Mouse (Mus musculus) layer of hippocampus, adult 2 months (tissue): ENCODE data around the gene Chd8. TPM values are rescaled to one million over a fixed set of nuclear protein-coding genes. Genes with fewer than 3 reads are reported as not detected.
"Not testable (repeated sequence)": the region's sequence is repeated elsewhere in the genome, so short reads cannot be mapped to it uniquely, and the experiment has no call there.

Source experiments
- DNase-seq, 2 experiments: peaks; one replicate each; pipeline ENCODE4 v3.0.0; 2022; ENCODE audit warnings: low spot score in 2 of 2
- H3K27ac ChIP-seq: fragments of 200-600 bp; 2 replicates; pipeline ENCODE4 v1.8.1; 2022
- H3K4me3 ChIP-seq: fragments of 200-600 bp; 2 replicates; pipeline ENCODE4 v1.8.1; 2022; ENCODE audit warnings: mild to moderate bottlenecking
- CTCF ChIP-seq: fragments of 200-600 bp; conservative IDR thresholded peaks from 2 replicates; pipeline ENCODE4 v1.8.1; 2022; ENCODE audit warnings: antibody characterized with exemption, mild to moderate bottlenecking, moderate library complexity
- long read RNA-seq, 2 experiments: library from polyadenylated mRNA; stranded (forward); transcript quantifications; one replicate each; pipeline ENCODE4 v2.0.0; 2021; ENCODE audit warnings: borderline mapping rate in 2 of 2
- total RNA-seq, 2 experiments: library from RNA; stranded (reverse); gene quantifications; 2 replicates each; pipeline ENCODE4 v1.2.3; 2021

Gene Chd8
- total RNA-seq, result 100 to 1,000 TPM; 126 to 138 TPM
- long read RNA-seq, experiment 1, partial matches to known transcripts, result 3 of 7 reads
- long read RNA-seq, experiment 1, other reads (novel, unspliced or antisense), result 1 of 7 reads
- long read RNA-seq, experiment 2, partial matches to known transcripts, result 3 of 10 reads
- long read RNA-seq, experiment 2, other reads (novel, unspliced or antisense), result 4 of 10 reads

- TF ChIP-seq CTCF, result peak; percentile 89
- H3K4me3 ChIP-seq, result peak within 1 kb of the TSS; percentile 98
Measured at GRCm38 (mm10) chr14:52257484-52258213, at the start of gene Chd8. Chd8 (minus strand) TSS chr14:52257780.

GRCm38 (mm10) chr14:52306100-52306499, 48.5 kb upstream of the Chd8 start:
- TF ChIP-seq CTCF, result no peak
- Histone ChIP-seq H3K27ac (no peak overlapping the region), H3K4me3 (no peak overlapping the region)
- DNase-seq, result no peak

More at GRCm38 (mm10) chr14:52257484-52258213, at the start of gene Chd8:
- DNase-seq, result peak; percentile 96 to 98
- H3K27ac ChIP-seq, result peak within 1 kb of the TSS; percentile 88

GRCm38 (mm10) chr14:52304644-52305271, 47.2 kb upstream of the Chd8 start, which contains the start of gene Mettl3:
Mettl3 (minus strand) TSS chr14:52305128.
- H3K4me3 ChIP-seq, result peak within 1 kb of the TSS; percentile 64
- peak; percentile 49 for TF ChIP-seq CTCF
- peak; percentile 86 to 91 for DNase-seq
- H3K27ac ChIP-seq, result peak within 1 kb of the TSS; percentile 90

GRCm38 (mm10) chr14:52303517-52303916, 45.9 kb upstream of the Chd8 start:
- H3K27ac ChIP-seq, DNase-seq: not testable (repeated sequence)
- peak overlapping the region; percentile 64; the same call in 1 of the 2 replicates for H3K4me3 ChIP-seq
- peak; percentile 41 for TF ChIP-seq CTCF

GRCm38 (mm10) chr14:52295558-52296264, 38.1 kb upstream of the Chd8 start:
- Histone ChIP-seq H3K4me3 (no peak overlapping the region), H3K27ac (no peak overlapping the region)
- peak; percentile 86 for TF ChIP-seq CTCF
- DNase-seq, result no peak

GRCm38 (mm10) chr14:52284191-52284590, 26.6 kb upstream of the Chd8 start:
- no peak overlapping the region for H3K27ac ChIP-seq
- H3K4me3 ChIP-seq, result no peak overlapping the region
- no peak for TF ChIP-seq CTCF
- DNase-seq, result no peak

- DNase-seq, result no peak
- Histone ChIP-seq H3K27ac (no peak overlapping the region), H3K4me3 (no peak overlapping the region)
- no peak for TF ChIP-seq CTCF
Measured at GRCm38 (mm10) chr14:52283629-52284028, 26.0 kb upstream of the Chd8 start.

GRCm38 (mm10) chr14:52279747-52280120, 22.2 kb upstream of the Chd8 start:
- no peak for DNase-seq

GRCm38 (mm10) chr14:52278932-52279746, 21.6 kb upstream of the Chd8 start, which contains the start of the genes Tox4 and Rab2b:
Tox4 (plus strand) TSS chr14:52279146.
Rab2b (minus strand) TSS chr14:52279545.
- peak; percentile 99 to 100 for DNase-seq
- TF ChIP-seq CTCF, result peak; percentile 91
- Histone ChIP-seq H3K27ac (peak within 1 kb of the TSS; percentile 90), H3K4me3 (peak within 1 kb of the TSS; percentile 93)

More at GRCm38 (mm10) chr14:52279747-52280120, 22.2 kb upstream of the Chd8 start:
- no peak for TF ChIP-seq CTCF
- H3K27ac ChIP-seq, result peak overlapping the region; percentile 90
- peak overlapping the region; percentile 93 for H3K4me3 ChIP-seq

GRCm38 (mm10) chr14:52277210-52277609, 19.6 kb upstream of the Chd8 start:
- TF ChIP-seq CTCF, result no peak
- Histone ChIP-seq H3K4me3 (no peak overlapping the region), H3K27ac (no peak overlapping the region)
- DNase-seq, result no peak

- H3K4me3 ChIP-seq, result no peak overlapping the region
- no peak overlapping the region for H3K27ac ChIP-seq
- no peak for DNase-seq
- no peak for TF ChIP-seq CTCF
Measured at GRCm38 (mm10) chr14:52272781-52273180, 15.2 kb upstream of the Chd8 start.
